Mouse (Mus musculus): Measurements from ENCODE around the gene Glis2. TPM values are rescaled to one million over a fixed set of nuclear protein-coding genes. Genes with fewer than 3 reads are reported as not detected.

The Glis2 gene
- polyA plus RNA-seq, 1 experiment from 2014 or later = 23.7 TPM

DNA sequence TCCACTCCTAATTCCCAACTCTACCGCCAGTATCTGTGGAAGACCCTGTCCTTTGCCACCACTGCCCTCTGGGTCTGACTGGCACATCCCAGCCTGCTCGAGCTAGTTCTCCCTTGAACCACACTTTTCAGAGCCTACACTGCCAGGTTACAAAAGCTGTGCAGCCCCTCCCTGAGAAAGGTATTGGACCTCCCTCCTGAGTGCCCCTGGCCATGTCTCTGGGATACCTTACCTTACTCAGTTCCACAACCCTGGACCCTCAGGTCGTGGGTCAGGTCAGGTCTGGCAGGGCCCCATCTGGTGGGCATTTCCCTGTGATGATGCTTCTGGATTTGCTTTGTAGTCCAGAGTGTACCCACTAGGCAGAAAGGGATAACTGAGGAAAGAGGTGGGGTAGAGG lies 5.1 kb downstream of the Glis2 start:
- H3K36me3 ChIP-seq (ENCODE audit: control insufficient read depth, insufficient read depth, low read length) = no peaks in the 10 kb centered on the region
- no peak overlapping the region for H3K27ac ChIP-seq (ENCODE audit: low read length)
- H3K4me2 ChIP-seq (ENCODE audit: low read depth, low read length) = no peak overlapping the region
- H3K4me1 ChIP-seq (replicated peaks; ENCODE audit: control insufficient read depth, insufficient read depth, low read length) = peaks cover 77% of the 10 kb centered on the region
- H3K4me3 ChIP-seq (ENCODE audit: low read length) = no peak overlapping the region
- H3K9ac ChIP-seq (ENCODE audit: low read length) = no peak overlapping the region
- WGBS = 79% methylated on average over 3 of the region's 3 CpGs
- no peak for ATAC-seq (ENCODE audit: low read depth)
- no peaks in the 10 kb centered on the region for H3K27me3 ChIP-seq (ENCODE audit: control insufficient read depth, insufficient read depth, low read depth, low read length)
- H3K9me3 ChIP-seq (ENCODE audit: control insufficient read depth, low read length) = no peaks in the 10 kb centered on the region

GRCm38 (mm10) chr16:4600701-4601310 lies 6.3 kb downstream of the Glis2 start:
- Histone ChIP-seq H3K4me1 (replicated peaks; ENCODE audit: control insufficient read depth, insufficient read depth, low read length) (peaks cover 81% of the 10 kb centered on the region), H3K9ac (ENCODE audit: low read length) (no peak overlapping the region), H3K4me3 (ENCODE audit: low read length) (no peak overlapping the region), H3K27me3 (ENCODE audit: control insufficient read depth, insufficient read depth, low read depth, low read length) (no peaks in the 10 kb centered on the region), H3K9me3 (ENCODE audit: control insufficient read depth, low read length) (no peaks in the 10 kb centered on the region), H3K36me3 (ENCODE audit: control insufficient read depth, insufficient read depth, low read length) (no peaks in the 10 kb centered on the region), H3K27ac (ENCODE audit: low read length) (no peak overlapping the region), H3K4me2 (ENCODE audit: low read depth, low read length) (no peak overlapping the region)
- no peak for ATAC-seq (ENCODE audit: low read depth)
- WGBS = 74% methylated on average over 9 of the region's 9 CpGs

DNA sequence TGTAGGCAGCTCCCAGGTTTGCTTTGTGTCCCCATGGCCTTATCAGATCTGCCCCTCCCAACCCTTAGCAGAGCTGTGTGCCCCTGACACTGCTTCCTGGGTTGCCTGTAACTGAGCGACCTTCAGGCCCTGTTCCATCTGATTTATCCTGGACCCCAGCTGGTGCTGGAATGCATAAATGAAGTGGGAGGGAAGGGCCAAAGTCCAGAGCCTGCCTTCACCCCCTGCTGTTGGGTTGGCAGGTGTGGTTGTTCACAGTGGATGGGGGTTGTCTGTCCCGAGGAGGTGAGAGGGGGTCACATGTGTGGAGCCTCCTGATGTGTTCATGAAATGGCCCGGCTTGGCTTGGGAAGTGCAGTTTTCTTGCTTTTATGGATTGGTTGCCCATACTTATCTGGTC lies 7.7 kb downstream of the Glis2 start:
- no peaks in the 10 kb centered on the region for H3K27me3 ChIP-seq (ENCODE audit: control insufficient read depth, insufficient read depth, low read depth, low read length)
- H3K4me1 ChIP-seq (replicated peaks; ENCODE audit: control insufficient read depth, insufficient read depth, low read length) = peaks cover 80% of the 10 kb centered on the region
- H3K9ac ChIP-seq (ENCODE audit: low read length) = 0 out of 2 replicates have a peak overlapping the region, but pooled peaks have one; percentile 5
- no peak overlapping the region for H3K4me3 ChIP-seq (ENCODE audit: low read length)
- no peak overlapping the region for H3K4me2 ChIP-seq (ENCODE audit: low read depth, low read length)
- H3K27ac ChIP-seq (ENCODE audit: low read length) = peak overlapping the region; percentile 81
- ATAC-seq (ENCODE audit: low read depth) = no peak
- no peaks in the 10 kb centered on the region for H3K36me3 ChIP-seq (ENCODE audit: control insufficient read depth, insufficient read depth, low read length)
- no peaks in the 10 kb centered on the region for H3K9me3 ChIP-seq (ENCODE audit: control insufficient read depth, low read length)
- WGBS = 23% methylated on average over 3 of the region's 3 CpGs

- 25% methylated on average over 7 of the region's 7 CpGs for WGBS
- H3K4me1 ChIP-seq (replicated peaks; ENCODE audit: control insufficient read depth, insufficient read depth, low read length) = peaks cover 80% of the 10 kb centered on the region
- H3K9me3 ChIP-seq (ENCODE audit: control insufficient read depth, low read length) = no peaks in the 10 kb centered on the region
- no peak overlapping the region for H3K4me3 ChIP-seq (ENCODE audit: low read length)
- H3K9ac ChIP-seq (ENCODE audit: low read length) = peak overlapping the region; percentile 11; the same call in 1 of the 2 replicates
- H3K27me3 ChIP-seq (ENCODE audit: control insufficient read depth, insufficient read depth, low read depth, low read length) = no peaks in the 10 kb centered on the region
- peak overlapping the region; percentile 81 for H3K27ac ChIP-seq (ENCODE audit: low read length)
- ATAC-seq (ENCODE audit: low read depth) = peak; percentile 56
- H3K36me3 ChIP-seq (ENCODE audit: control insufficient read depth, insufficient read depth, low read length) = no peaks in the 10 kb centered on the region
- no peak overlapping the region for H3K4me2 ChIP-seq (ENCODE audit: low read depth, low read length)
These were observed 8.4 kb downstream of the Glis2 start for GRCm38 (mm10) chr16:4602766-4603452.

DNA sequence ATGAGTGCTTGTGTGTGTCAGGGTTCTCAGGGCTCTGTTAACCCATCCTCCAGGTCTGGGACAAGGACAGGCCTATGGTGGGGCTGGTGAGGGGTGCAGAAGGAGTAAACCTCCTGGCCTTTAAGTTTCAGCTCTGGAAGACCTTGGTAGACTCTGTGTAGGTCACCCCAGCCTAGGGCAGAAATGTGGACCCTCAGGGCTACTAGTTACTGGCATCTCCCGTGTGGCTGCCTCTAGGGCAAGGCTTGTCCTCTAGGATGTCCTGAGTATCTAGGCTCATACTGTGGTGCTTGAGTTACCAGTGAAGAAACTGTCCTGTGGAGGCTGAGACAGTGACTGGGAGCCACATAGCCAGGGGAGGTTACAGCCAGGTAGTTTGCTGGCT lies 8.9 kb downstream of the Glis2 start:
- Histone ChIP-seq H3K4me3 (ENCODE audit: low read length) (no peak overlapping the region), H3K9ac (ENCODE audit: low read length) (peak overlapping the region; percentile 11; the same call in 1 of the 2 replicates), H3K4me1 (replicated peaks; ENCODE audit: control insufficient read depth, insufficient read depth, low read length) (peaks cover 80% of the 10 kb centered on the region), H3K27me3 (ENCODE audit: control insufficient read depth, insufficient read depth, low read depth, low read length) (no peaks in the 10 kb centered on the region), H3K36me3 (ENCODE audit: control insufficient read depth, insufficient read depth, low read length) (no peaks in the 10 kb centered on the region), H3K9me3 (ENCODE audit: control insufficient read depth, low read length) (no peaks in the 10 kb centered on the region), H3K4me2 (ENCODE audit: low read depth, low read length) (no peak overlapping the region), H3K27ac (ENCODE audit: low read length) (peak overlapping the region; percentile 81)
- ATAC-seq (ENCODE audit: low read depth) = no peak
- 24% methylated on average over 1 of the region's 1 CpGs for WGBS

- 49% methylated on average over 10 of the region's 11 CpGs for WGBS
- Histone ChIP-seq H3K27ac (ENCODE audit: low read length) (peak overlapping the region; percentile 36; the same call in 1 of the 2 replicates), H3K9me3 (ENCODE audit: control insufficient read depth, low read length) (no peaks in the 10 kb centered on the region), H3K4me2 (ENCODE audit: low read depth, low read length) (no peak overlapping the region), H3K4me1 (replicated peaks; ENCODE audit: control insufficient read depth, insufficient read depth, low read length) (peaks cover 74% of the 10 kb centered on the region), H3K36me3 (ENCODE audit: control insufficient read depth, insufficient read depth, low read length) (no peaks in the 10 kb centered on the region), H3K4me3 (ENCODE audit: low read length) (no peak overlapping the region), H3K9ac (ENCODE audit: low read length) (peak overlapping the region; percentile 5), H3K27me3 (ENCODE audit: control insufficient read depth, insufficient read depth, low read depth, low read length) (no peaks in the 10 kb centered on the region)
- ATAC-seq (ENCODE audit: low read depth) = no peak
These were observed 9.9 kb downstream of the Glis2 start for GRCm38 (mm10) chr16:4604293-4604837.

GRCm38 (mm10) chr16:4605514-4606131 lies 11.1 kb downstream of the Glis2 start:
- Histone ChIP-seq H3K4me3 (ENCODE audit: low read length) (no peak overlapping the region), H3K9ac (ENCODE audit: low read length) (peak overlapping the region; percentile 20; the same call in 1 of the 2 replicates), H3K9me3 (ENCODE audit: control insufficient read depth, low read length) (no peaks in the 10 kb centered on the region), H3K27ac (ENCODE audit: low read length) (peak overlapping the region; percentile 44), H3K4me2 (ENCODE audit: low read depth, low read length) (no peak overlapping the region), H3K36me3 (ENCODE audit: control insufficient read depth, insufficient read depth, low read length) (peaks cover 2% of the 10 kb centered on the region; the same call in 1 of the 2 replicates), H3K27me3 (ENCODE audit: control insufficient read depth, insufficient read depth, low read depth, low read length) (no peaks in the 10 kb centered on the region), H3K4me1 (replicated peaks; ENCODE audit: control insufficient read depth, insufficient read depth, low read length) (peaks cover 69% of the 10 kb centered on the region)
- no peak for ATAC-seq (ENCODE audit: low read depth)
- 63% methylated on average over 11 of the region's 13 CpGs for WGBS

GRCm38 (mm10) chr16:4606431-4607084 lies 12.0 kb downstream of the Glis2 start:
- Histone ChIP-seq H3K27me3 (ENCODE audit: control insufficient read depth, insufficient read depth, low read depth, low read length) (no peaks in the 10 kb centered on the region), H3K9me3 (ENCODE audit: control insufficient read depth, low read length) (no peaks in the 10 kb centered on the region), H3K27ac (ENCODE audit: low read length) (peak overlapping the region; percentile 44), H3K4me1 (replicated peaks; ENCODE audit: control insufficient read depth, insufficient read depth, low read length) (peaks cover 66% of the 10 kb centered on the region), H3K9ac (ENCODE audit: low read length) (no peak overlapping the region), H3K36me3 (ENCODE audit: control insufficient read depth, insufficient read depth, low read length) (peaks cover 4% of the 10 kb centered on the region; the same call in 1 of the 2 replicates), H3K4me2 (ENCODE audit: low read depth, low read length) (no peak overlapping the region), H3K4me3 (ENCODE audit: low read length) (no peak overlapping the region)
- peak; percentile 14 for ATAC-seq (ENCODE audit: low read depth)
- 12% methylated on average over 5 of the region's 5 CpGs for WGBS

All from lung, embryonic 16.5 days (tissue).